Mouse (Mus musculus): Measurements from ENCODE around the gene Sf3b1.
"Not testable (repeated sequence)": the region's sequence is repeated elsewhere in the genome, so short reads cannot be mapped to it uniquely, and the experiment has no call there.

The Sf3b1 gene

DNA sequence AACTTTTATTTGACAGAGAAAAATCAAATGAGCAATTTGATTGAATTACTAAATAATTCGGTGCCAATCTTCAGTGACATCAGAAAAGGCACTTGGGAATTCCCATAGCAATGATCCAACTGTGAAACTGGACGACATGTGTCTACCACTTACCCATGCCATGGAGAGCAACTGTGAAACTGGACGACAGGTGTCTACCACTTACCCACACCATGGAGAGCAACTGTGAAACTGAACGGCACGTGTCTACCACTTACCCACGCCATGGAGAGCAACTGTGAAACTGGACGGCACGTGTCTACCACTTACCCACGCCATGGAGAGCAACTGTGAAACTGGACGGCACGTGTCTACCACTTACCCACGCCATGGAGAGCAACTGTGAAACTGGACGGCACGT is 70.3 kb downstream of the Sf3b1 start:
- DNase-seq (ENCODE audit: low read depth): not testable (repeated sequence)

DNA sequence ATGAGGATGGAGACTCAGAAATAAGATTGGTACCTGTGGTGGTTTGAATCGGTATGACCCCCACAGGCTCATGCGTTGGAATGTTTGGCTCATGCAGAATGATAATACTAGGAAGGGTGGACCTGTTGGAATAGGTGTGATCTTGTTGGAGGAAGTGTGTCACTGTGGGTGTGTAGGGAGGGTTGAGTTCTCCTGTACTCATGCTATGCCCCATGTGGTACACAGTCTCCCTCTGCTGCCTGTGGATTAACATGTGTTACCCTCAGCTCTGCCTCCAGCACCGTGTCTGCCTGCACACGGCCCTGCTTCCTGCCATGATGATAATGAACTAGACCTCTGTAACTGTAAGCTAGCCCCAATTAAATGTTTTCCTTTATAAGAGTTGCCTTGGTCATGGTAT is 72.4 kb downstream of the Sf3b1 start:
- peak; percentile 45 for DNase-seq (ENCODE audit: low read depth)

DNA sequence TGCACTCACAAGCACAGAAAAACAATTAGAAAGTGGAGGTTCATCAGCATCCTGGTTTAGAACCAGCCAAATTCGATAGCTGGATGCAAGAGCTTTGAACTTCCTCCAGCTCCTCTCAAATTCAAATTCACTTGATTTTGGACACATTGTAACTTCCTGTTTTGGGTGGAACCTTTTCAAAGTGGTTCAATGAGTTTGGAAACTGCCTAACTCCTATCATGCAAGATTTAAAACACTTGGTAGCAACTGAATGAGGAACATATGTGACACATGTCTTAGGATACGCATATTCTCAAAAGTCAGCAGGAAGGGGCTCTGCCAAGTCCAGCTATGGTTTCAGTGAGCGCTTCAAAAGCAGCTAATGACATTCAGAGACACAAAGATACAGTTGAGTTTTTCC is 82.6 kb downstream of the Sf3b1 start:
- DNase-seq (ENCODE audit: low read depth): peak; percentile 13

DNA sequence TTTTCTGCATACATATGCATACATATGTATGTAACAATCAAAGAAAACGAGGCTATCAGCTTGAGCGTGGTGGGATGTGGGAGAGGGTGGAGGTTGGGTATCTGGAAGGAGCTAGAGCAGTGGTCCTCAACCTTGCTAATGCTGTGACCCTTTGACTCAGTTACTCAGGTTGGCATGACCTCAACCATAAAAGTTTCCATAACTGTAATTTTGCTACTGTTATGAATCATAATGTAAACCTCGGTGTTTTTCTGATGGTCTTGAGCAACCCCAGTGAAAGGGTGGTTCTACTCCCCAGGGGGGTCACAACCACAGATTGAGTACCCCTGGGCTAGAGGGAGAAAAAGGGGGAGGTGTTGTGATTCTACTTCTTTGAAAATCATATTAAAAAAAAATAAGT is 91.8 kb downstream of the Sf3b1 start:
- DNase-seq (ENCODE audit: low read depth): no peak
